Mouse (Mus musculus) retina, adult 2 months (tissue): ENCODE data around the gene Ubr1.
"Not testable (repeated sequence)": the region's sequence is repeated elsewhere in the genome, so short reads cannot be mapped to it uniquely, and the experiment has no call there.

Experiments used
- DNase-seq: peaks from one replicate; pipeline ENCODE4 v3.0.0-alpha.2; 2012; ENCODE audit warnings: low read depth, low spot score

Gene Ubr1

GRCm38 (mm10) chr2:120970559-120971080 lies at the start of gene Ubr1:
Ubr1 (minus strand) TSS chr2:120970715.
- DNase-seq, result peak; percentile 70

- no peak for DNase-seq
Measured at GRCm38 (mm10) chr2:121017151-121017550, 46.6 kb upstream of the Ubr1 start.

- no peak for DNase-seq
Measured at GRCm38 (mm10) chr2:121016226-121016625, 45.7 kb upstream of the Ubr1 start.

GRCm38 (mm10) chr2:121015507-121015906 lies 45.0 kb upstream of the Ubr1 start:
- DNase-seq, result no peak

GRCm38 (mm10) chr2:121012676-121013075 lies 42.2 kb upstream of the Ubr1 start:
- no peak for DNase-seq

- DNase-seq, result peak; percentile 8
Measured at GRCm38 (mm10) chr2:121009071-121009677, 38.7 kb upstream of the Ubr1 start.

- no peak for DNase-seq
Measured at GRCm38 (mm10) chr2:121008664-121009007, 38.1 kb upstream of the Ubr1 start.

GRCm38 (mm10) chr2:121007925-121008663 lies 37.6 kb upstream of the Ubr1 start, which contains the start of gene Ccndbp1:
Ccndbp1 (plus strand) TSS chr2:121008403.
- DNase-seq, result peak; percentile 86

- no peak for DNase-seq
Measured at GRCm38 (mm10) chr2:121006986-121007385, 36.5 kb upstream of the Ubr1 start.

GRCm38 (mm10) chr2:121004018-121004811 lies 33.7 kb upstream of the Ubr1 start:
- DNase-seq, result no peak

- DNase-seq, result no peak
Measured at GRCm38 (mm10) chr2:121003586-121003985, 33.1 kb upstream of the Ubr1 start.

GRCm38 (mm10) chr2:120998863-120999262 lies 28.3 kb upstream of the Ubr1 start:
- DNase-seq, result no peak

GRCm38 (mm10) chr2:120996607-120997006 lies 26.1 kb upstream of the Ubr1 start:
- not testable (repeated sequence) for DNase-seq

- no peak for DNase-seq
Measured at GRCm38 (mm10) chr2:120991196-120991595, 20.7 kb upstream of the Ubr1 start.

GRCm38 (mm10) chr2:120985241-120985640 lies 14.7 kb upstream of the Ubr1 start:
- DNase-seq, result no peak

GRCm38 (mm10) chr2:120983611-120984010 lies 13.1 kb upstream of the Ubr1 start:
- DNase-seq, result no peak

GRCm38 (mm10) chr2:120980861-120981260 lies 10.3 kb upstream of the Ubr1 start:
- DNase-seq, result no peak

- DNase-seq, result no peak
Measured at GRCm38 (mm10) chr2:120979819-120980218, 9.3 kb upstream of the Ubr1 start.

- no peak for DNase-seq
Measured at GRCm38 (mm10) chr2:120978693-120979037, 8.2 kb upstream of the Ubr1 start.

- no peak for DNase-seq
Measured at GRCm38 (mm10) chr2:120977926-120978692, 7.6 kb upstream of the Ubr1 start.
